Mouse (Mus musculus) heart, postnatal 25 days (tissue): ENCODE data around the gene Stk19. TPM values are rescaled to one million over a fixed set of nuclear protein-coding genes. Genes with fewer than 3 reads are reported as not detected.
A peak's percentile ranks its signal among the peaks of the same experiment; 100 is the strongest.

Source experiments
- DNase-seq: peaks from one replicate; pipeline ENCODE4 v3.0.0; 2022; ENCODE audit warnings: low spot score
- intact Hi-C: fragments of 180-260 bp; cut with DNase I; formaldehyde crosslinking; loops from one replicate; pipeline ENCODE4 v1.15.1; 2025
- total RNA-seq, 2 experiments: library from RNA; stranded (reverse); gene quantifications; 2 replicates each; pipeline ENCODE4 v1.2.3; 2021

The Stk19 gene
- 10 to 100 TPM in 1 of 2 experiments, 1 to 10 TPM in 1; 9.4 to 12.7 TPM for total RNA-seq

- intact Hi-C loops: no loop called here
Measured at GRCm38 (mm10) chr17:34836856-34837221, at the start of gene Stk19, which contains the start of gene Dxo. Gene Stk19 (minus strand): TSS chr17:34836945. Gene Dxo (plus strand): TSS chr17:34837019.

GRCm38 (mm10) chr17:34885615-34886014, 48.9 kb upstream of the Stk19 start:
- no peak for DNase-seq
- intact Hi-C loops: no loop called here

More at GRCm38 (mm10) chr17:34836856-34837221, at the start of gene Stk19, which contains the start of gene Dxo:
- peak; percentile 92 for DNase-seq

- DNase-seq: no peak
- intact Hi-C loops: no loop called here
Measured at GRCm38 (mm10) chr17:34884704-34885103, 48.0 kb upstream of the Stk19 start.

- intact Hi-C loops: no loop called here
- no peak for DNase-seq
Measured at GRCm38 (mm10) chr17:34883332-34883731, 46.6 kb upstream of the Stk19 start.

DNA sequence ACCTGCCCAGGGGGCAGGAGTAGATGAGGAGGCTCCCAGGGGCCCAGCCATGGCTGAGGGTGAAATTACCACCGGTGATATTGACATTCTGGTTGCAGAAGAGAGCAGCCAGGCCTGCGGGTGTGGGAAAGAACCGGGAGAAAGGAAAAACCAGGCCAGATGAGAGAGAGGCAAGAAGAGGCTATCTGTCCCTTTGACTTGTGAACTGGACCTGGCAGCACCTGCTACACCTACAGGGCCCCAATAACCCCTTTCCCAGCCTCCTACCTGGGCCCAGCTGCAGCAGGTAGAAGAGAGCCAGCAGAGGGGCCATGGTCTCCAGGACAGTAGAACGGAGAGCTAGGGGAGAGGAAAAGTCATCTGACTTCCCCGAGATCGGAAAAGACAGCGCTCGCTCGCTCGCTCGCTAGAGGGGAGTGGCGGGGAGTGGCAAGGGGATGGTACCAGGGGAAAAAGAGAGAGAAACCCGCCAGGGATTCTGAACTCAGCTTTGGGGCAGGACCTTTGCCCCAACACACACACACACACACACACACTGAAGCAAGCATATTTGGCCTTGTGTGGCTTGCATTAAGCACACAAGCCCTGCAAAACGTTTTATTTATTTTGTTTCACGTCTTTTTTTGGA, 45.1 kb upstream of the Stk19 start, which contains the start of gene Gm20547:
TSS of gene Gm20547 (minus strand) at position 360 of the 628 bp plus-strand sequence.
- DNase-seq: no peak
- intact Hi-C loops: no loop called here

- intact Hi-C loops: no loop called here
- DNase-seq: no peak
Measured at GRCm38 (mm10) chr17:34881166-34881565, 44.4 kb upstream of the Stk19 start.

GRCm38 (mm10) chr17:34879336-34879879, 42.7 kb upstream of the Stk19 start, which contains the start of gene Zbtb12:
Gene Zbtb12 (plus strand): TSS chr17:34879483.
- no peak for DNase-seq
- intact Hi-C loops: no loop called here

DNA sequence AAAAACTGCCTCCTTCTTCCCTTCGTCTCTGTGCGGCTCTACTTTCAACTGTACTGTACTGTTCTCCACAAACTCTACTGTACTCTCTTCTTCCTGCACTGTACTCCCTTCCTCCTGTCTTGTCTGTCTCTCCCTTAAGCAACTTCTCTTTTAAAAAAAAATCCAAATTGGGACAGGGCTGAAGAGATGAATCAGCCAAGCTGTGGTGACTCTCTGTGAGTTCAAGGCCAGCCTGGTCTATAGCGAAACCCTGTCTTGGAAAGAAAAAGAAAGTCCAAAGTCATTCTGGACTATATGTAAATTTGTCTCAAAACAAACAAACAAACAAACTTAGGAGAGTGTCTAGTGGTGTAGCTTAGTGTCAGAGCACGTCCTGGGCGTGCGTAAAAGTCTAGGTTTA, 37.6 kb upstream of the Stk19 start:
- intact Hi-C loops: no loop called here
- DNase-seq: no peak

DNA sequence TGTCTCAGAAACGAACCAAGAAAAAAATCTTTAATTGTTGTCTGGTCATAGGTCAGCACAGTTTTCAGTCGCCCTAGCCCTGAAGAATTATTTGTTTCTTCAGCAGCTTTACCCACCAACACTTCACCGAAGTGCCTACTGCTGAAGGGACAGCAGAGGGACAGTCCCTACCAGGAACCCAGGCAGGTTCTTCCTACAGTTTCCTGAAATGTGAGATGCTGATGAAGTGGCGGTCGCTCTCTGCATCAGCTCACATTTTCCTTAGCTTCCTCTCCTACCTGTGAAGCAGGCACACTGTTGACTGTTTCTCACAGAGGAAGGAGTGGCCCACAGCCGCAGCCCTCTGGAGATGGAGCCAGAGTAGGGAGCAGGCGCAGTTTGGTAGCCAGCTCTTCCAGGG, 29.2 kb upstream of the Stk19 start:
- intact Hi-C loops: no loop called here
- DNase-seq: no peak

GRCm38 (mm10) chr17:34862416-34863081, 25.8 kb upstream of the Stk19 start, which contains the start of gene Cfb:
Gene Cfb (minus strand): TSS chr17:34862518.
- no peak for DNase-seq
- intact Hi-C loops: no loop called here

DNA sequence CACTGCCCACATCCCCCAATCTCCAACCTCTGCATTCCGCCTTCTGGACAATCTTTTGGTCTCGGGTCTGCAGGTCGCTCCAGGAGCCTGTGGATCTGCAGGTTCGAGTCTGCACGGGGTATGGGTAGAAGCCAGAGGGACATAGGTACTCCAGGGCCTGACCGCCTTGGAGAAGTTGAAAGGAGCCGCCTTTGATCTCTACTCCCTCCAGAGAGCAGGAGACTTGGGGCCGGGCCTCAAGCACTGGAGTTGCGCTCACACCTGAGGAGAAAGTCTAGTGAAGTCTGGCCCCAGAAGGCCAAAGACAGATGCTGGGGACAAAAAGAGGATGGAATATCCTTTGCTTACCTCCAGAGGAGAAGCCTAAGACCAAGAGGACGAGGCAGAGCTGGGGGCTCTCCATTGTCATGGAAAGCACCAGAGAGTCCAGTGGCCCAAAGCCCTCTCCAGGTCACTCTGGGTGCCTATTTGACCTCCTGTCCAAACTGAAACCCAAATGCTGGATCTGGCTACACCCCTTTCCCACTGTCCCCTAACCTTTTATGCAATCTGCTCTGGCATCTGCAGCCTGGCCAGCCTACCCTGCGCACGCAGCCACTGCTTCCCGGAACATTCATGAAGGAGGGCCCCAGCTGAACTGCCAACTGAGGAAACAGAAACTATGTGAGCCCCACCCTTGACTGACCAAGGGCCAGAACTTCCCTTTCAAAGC, 25.1 kb upstream of the Stk19 start:
- DNase-seq: no peak
- intact Hi-C loops: no loop called here

- intact Hi-C loops: no loop called here
Measured at GRCm38 (mm10) chr17:34860514-34860913, 23.8 kb upstream of the Stk19 start.

GRCm38 (mm10) chr17:34858670-34859069, 21.9 kb upstream of the Stk19 start:
- no peak for DNase-seq
- intact Hi-C loops: no loop called here

More at GRCm38 (mm10) chr17:34860514-34860913, 23.8 kb upstream of the Stk19 start:
- no peak for DNase-seq

GRCm38 (mm10) chr17:34855825-34856224, 19.1 kb upstream of the Stk19 start:
- no peak for DNase-seq
- intact Hi-C loops: loop anchor here (1.0 to 2.0 kb wide), 4 partner anchors 37 to 127 kb away; no protein-coding TSS in a partner anchor

- no peak for DNase-seq
- intact Hi-C loops: loop anchor here (1.0 to 2.0 kb wide), 2 partner anchors 38 to 58 kb away; no protein-coding TSS in a partner anchor
Measured at GRCm38 (mm10) chr17:34854761-34855160, 18.0 kb upstream of the Stk19 start.

DNA sequence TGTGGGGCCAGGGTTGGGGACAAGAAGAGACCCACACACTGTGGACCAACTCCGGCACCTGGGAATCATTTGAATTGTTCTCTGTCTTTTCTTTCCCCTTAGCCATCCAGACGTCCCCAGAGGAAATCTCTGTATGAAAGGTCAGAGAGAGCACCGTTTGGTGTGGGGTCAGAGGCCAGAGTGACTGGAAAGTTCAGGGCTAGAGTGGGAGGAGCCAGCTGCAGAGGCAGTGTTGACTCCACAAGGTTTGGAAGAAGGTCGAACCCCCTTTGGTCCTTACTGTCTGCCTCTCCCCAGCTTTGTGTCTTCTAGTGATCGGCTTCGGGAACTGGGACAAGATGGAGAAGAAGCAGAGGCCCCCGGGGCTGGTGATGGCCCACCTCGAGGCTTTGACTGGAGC, 16.8 kb upstream of the Stk19 start:
- no peak for DNase-seq
- intact Hi-C loops: no loop called here

DNA sequence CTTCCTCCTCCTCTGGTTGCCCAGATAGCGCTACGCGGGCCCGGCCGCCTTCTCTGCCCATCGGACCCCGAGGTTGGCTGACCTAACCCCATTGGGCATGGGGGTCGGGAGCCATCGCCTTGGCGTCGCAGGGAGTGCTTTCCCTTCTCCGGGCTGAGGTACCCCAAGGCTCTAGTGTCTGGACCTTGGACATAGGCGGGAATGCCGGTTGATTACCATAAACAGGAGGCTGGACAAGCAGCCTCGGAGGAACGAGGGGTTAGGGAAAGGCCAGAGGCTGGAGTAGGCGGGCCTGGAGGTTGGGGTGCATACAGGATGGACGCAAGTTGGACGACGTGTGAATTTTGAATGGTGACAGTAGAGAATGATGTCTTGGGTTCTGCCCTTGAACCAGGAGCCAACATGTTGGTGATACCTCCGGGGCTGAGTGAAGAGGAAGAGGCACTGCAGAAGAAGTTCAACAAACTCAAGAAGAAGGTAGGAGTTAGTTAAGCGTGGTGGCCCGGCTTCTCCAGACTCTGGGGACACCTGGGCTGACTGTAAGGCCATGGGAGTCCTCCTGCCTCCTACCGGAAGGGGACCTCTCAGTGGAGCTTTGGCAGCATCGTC, 13.9 kb upstream of the Stk19 start:
- intact Hi-C loops: no loop called here

GRCm38 (mm10) chr17:34849722-34850516, 13.2 kb upstream of the Stk19 start, which contains the start of the genes Skiv2l and Nelfe:
Gene Skiv2l (minus strand): TSS chr17:34850210.
Gene Nelfe (plus strand): TSS chr17:34850391.
- intact Hi-C loops: no loop called here
- DNase-seq: peak; percentile 95

More for the DNA sequence above, 13.9 kb upstream of the Stk19 start:
- DNase-seq: no peak

GRCm38 (mm10) chr17:34847615-34848014, 10.9 kb upstream of the Stk19 start:
- intact Hi-C loops: no loop called here
- DNase-seq: no peak
